Mouse (Mus musculus): ENCODE measurements around the gene Ubl3.
A peak's percentile ranks its signal among the peaks of the same experiment; 100 is the strongest.

Gene Ubl3

DNA sequence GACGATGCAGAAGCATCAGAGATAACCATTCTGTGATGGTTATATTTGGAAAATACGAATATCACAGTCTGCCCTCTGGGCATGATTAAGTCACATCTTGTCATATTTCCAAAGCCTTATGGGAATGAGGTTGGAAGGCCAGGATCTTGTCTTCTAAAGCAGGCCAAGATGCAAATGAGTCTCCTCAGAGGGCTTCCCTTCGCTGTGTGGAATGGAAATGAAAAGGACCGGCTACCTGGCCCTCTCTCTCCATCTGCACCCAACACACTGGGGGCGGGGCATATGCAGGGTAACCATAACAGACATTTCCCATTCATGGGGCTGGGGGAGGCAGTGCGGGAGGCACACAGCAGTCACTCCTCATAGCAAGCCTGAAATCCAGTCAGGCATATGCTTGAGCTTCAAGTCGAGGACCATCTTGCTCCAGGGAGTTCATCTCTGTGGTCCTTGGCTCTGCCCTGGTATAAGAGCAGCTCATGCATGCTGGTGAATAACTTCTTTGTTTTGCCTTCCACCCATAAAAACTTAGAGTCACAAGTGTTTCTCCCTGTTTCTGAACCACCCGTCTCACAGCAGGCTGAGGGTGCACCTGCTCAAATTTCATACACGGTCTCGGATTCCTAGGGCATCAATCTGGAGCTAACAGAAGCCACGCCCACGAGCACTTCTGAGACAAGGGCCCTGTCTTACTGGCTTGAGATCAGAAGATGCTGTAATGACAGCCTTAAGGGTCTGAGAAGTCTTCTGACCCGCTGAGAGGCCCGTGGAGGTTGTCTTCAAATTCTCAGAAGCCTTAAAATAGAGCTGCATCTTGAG, 83.8 kb downstream of the Ubl3 start:
- no peak for DNase-seq

- DNase-seq = no peak
These were observed 85.5 kb downstream of the Ubl3 start for GRCm38 (mm10) chr5:148466933-148467607.

DNA sequence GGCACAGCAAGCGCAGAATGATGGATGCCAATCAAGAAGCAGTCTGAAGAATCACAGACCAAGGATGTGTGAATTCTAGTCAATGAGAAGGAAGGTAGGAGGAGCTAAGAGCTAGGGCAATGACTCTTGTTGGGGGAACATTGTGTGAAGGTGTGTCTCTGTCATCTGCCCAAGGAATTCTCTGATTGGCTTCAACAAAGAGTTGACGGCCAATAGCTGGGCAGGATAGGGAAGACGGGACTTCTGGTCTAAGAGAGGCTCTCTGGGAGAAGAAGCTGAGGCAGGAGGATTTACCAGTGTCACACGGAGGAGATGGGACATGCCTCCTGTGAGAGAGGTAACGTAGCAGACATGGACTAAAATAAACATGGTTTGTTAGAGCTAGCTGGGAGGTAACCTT, 86.5 kb downstream of the Ubl3 start:
- DNase-seq = no peak

GRCm38 (mm10) chr5:148465091-148465490, 87.5 kb downstream of the Ubl3 start:
- no peak for DNase-seq

- DNase-seq = no peak
These were observed 88.1 kb downstream of the Ubl3 start for GRCm38 (mm10) chr5:148464489-148464888.

GRCm38 (mm10) chr5:148463783-148464294, 88.8 kb downstream of the Ubl3 start:
- DNase-seq = peak; percentile 31

All from right cerebral cortex, adult 18-20 months (tissue).